Mouse (Mus musculus) liver, adult 2 months (tissue): Measurements from ENCODE around the gene Grin3b.

ENCODE experiments used
- CTCF ChIP-seq: fragments of 200-500 bp; IDR thresholded peaks from 2 replicates; pipeline ENCODE4 v1.5.1; 2011; ENCODE audit warnings: low read depth, low read length, control low read depth
- POLR2A ChIP-seq: fragments of 200-500 bp; IDR thresholded peaks from 2 replicates; pipeline ENCODE4 v1.6.1; 2011; ENCODE audit warnings: low read length, control low read depth; ENCODE audit not compliant: insufficient read depth; ENCODE audit errors: extremely low read depth

DNA sequence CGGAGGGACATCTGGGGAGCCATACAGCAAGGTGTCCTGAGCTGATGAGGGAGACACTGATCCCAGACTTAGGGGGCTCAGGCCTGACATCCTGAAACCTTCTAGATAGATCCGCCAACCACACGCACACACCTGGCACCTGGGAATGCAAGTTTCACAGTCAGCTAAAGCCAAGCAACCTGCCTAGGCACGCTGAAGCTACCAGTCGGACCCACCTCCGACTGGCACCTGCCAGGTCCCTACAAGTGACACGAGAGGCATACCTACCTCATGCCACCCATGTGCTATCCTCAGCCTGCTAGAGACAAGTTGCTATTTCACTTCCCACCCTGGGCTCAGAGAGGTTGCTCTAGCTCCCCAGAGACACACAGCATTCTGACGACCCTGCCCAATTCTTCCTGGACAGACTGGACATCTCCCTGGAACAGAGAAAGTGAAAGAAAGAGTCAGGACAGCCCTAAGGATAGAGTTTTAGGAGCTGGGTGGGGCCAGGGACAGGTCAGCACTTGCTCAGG is 18.8 kb downstream of the Grin3b start:
- TF ChIP-seq POLR2A (no peak), CTCF (no peak)
